Mouse (Mus musculus): Measurements from ENCODE around the gene Slc35c2. TPM values are rescaled to one million over a fixed set of nuclear protein-coding genes. Genes with fewer than 3 reads are reported as not detected.

Slc35c2 gene
- total RNA-seq, 1 experiment = 36.4 TPM

DNA sequence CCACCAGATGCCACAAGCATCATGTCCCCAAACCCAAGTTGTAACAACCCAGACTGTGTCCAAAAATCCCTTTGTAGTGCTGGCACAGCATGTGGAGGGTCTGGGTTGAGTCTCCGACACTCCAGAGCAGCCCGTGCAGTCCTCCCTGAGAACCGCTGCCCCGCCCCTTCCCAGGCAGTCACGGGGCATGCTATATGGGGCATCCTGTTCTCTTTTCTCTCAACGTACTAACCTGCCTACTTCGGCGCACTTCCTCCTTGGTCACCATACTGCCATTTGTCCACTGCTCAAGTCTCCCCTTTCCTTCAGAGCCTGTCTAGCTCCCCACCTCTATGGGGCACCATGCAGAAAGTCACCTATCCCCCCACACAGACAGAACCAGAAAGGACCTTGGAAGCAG is 2.0 kb downstream of the Slc35c2 start:
- DNase-seq (ENCODE audit: low read depth, low spot score) = no peak
- TF ChIP-seq HCFC1 (IDR thresholded peaks at IDR 0.05; ENCODE audit: borderline replicate concordance, insufficient read depth, low read length) = no peak
- TF ChIP-seq MAFK (IDR thresholded peaks at IDR 0.05; ENCODE audit: insufficient read depth, low read depth, low read length) = no peak
- Histone ChIP-seq H3K4me1 (ENCODE audit: control insufficient read depth in 2 of 2, insufficient read depth in 2 of 2, low read length in 2 of 2, poor library complexity in 1 of 2) (peaks cover 2 to 26% of the 10 kb centered on the region in 2 experiments; a peak in 2 of 4 replicates), H3K27ac (ENCODE audit: insufficient read depth, low read depth, low read length, poor library complexity, severe bottlenecking) (no peak overlapping the region), H3K9ac (ENCODE audit: insufficient read depth, low read depth, low read length, poor library complexity, severe bottlenecking) (no peak overlapping the region), H3K9me3 (ENCODE audit: control insufficient read depth, insufficient read depth, low read depth, low read length) (no peaks in the 10 kb centered on the region), H3K36me3 (ENCODE audit: control insufficient read depth, insufficient read depth, low read length, poor library complexity, severe bottlenecking) (peaks cover 12% of the 10 kb centered on the region; the same call in 1 of the 2 replicates), H3K4me3 (ENCODE audit: insufficient read depth in 1 of 2, low read depth in 1 of 2, low read length in 2 of 2, poor library complexity in 1 of 2, severe bottlenecking in 1 of 2) (no peak overlapping the region; a peak in 2 of 4 replicates)
- in situ Hi-C loops (cut with MboI; ENCODE audit: low sequenced_read_pairs in 2 of 2, unreplicated experiment in 2 of 2) = loop anchor here in 1 of 2 experiments (10.0 kb wide), 1 partner anchor 211 kb away; no protein-coding TSS in a partner anchor

- H3K4me3 ChIP-seq (ENCODE audit: insufficient read depth in 1 of 2, low read depth in 1 of 2, low read length in 2 of 2, poor library complexity in 1 of 2, severe bottlenecking in 1 of 2) = no peak overlapping the region
- no peak overlapping the region for H3K9ac ChIP-seq (ENCODE audit: insufficient read depth, low read depth, low read length, poor library complexity, severe bottlenecking)
- H3K27ac ChIP-seq (ENCODE audit: insufficient read depth, low read depth, low read length, poor library complexity, severe bottlenecking) = no peak overlapping the region
- H3K36me3 ChIP-seq (ENCODE audit: control insufficient read depth, insufficient read depth, low read length, poor library complexity, severe bottlenecking) = peaks cover 13% of the 10 kb centered on the region; the same call in 1 of the 2 replicates
- H3K4me1 ChIP-seq (ENCODE audit: control insufficient read depth in 2 of 2, insufficient read depth in 2 of 2, low read length in 2 of 2, poor library complexity in 1 of 2) = peaks cover 2 to 26% of the 10 kb centered on the region in 2 experiments; a peak in 2 of 4 replicates
- no peaks in the 10 kb centered on the region for H3K9me3 ChIP-seq (ENCODE audit: control insufficient read depth, insufficient read depth, low read depth, low read length)
- TF ChIP-seq MAFK (IDR thresholded peaks at IDR 0.05; ENCODE audit: insufficient read depth, low read depth, low read length) (no peak), ZNF384 (IDR thresholded peaks at IDR 0.05; ENCODE audit: low read depth, low read length) (no peak), HCFC1 (IDR thresholded peaks at IDR 0.05; ENCODE audit: borderline replicate concordance, insufficient read depth, low read length) (no peak), CHD2 (IDR thresholded peaks at IDR 0.05; ENCODE audit: low read depth, low read length) (no peak), ZC3H11A (IDR thresholded peaks at IDR 0.05; ENCODE audit: borderline replicate concordance, low read depth, low read length) (no peak)
- in situ Hi-C loops (cut with MboI; ENCODE audit: low sequenced_read_pairs in 2 of 2, unreplicated experiment in 2 of 2) = loop anchor here in 1 of 2 experiments (10.0 kb wide), 1 partner anchor 210 kb away; no protein-coding TSS in a partner anchor
- DNase-seq (ENCODE audit: low read depth, low spot score) = no peak
These were observed 2.6 kb downstream of the Slc35c2 start for GRCm38 (mm10) chr2:165285034-165285433.

- Histone ChIP-seq H3K4me3 (ENCODE audit: insufficient read depth in 1 of 2, low read depth in 1 of 2, low read length in 2 of 2, poor library complexity in 1 of 2, severe bottlenecking in 1 of 2) (no peak overlapping the region), H3K27ac (ENCODE audit: insufficient read depth, low read depth, low read length, poor library complexity, severe bottlenecking) (no peak overlapping the region), H3K4me1 (ENCODE audit: control insufficient read depth in 2 of 2, insufficient read depth in 2 of 2, low read length in 2 of 2, poor library complexity in 1 of 2) (peaks cover 2 to 26% of the 10 kb centered on the region in 2 experiments; a peak in 2 of 4 replicates), H3K9me3 (ENCODE audit: control insufficient read depth, insufficient read depth, low read depth, low read length) (no peaks in the 10 kb centered on the region), H3K9ac (ENCODE audit: insufficient read depth, low read depth, low read length, poor library complexity, severe bottlenecking) (no peak overlapping the region), H3K36me3 (ENCODE audit: control insufficient read depth, insufficient read depth, low read length, poor library complexity, severe bottlenecking) (peaks cover 12% of the 10 kb centered on the region; the same call in 1 of the 2 replicates)
- TF ChIP-seq HCFC1 (IDR thresholded peaks at IDR 0.05; ENCODE audit: borderline replicate concordance, insufficient read depth, low read length) = no peak
- TF ChIP-seq MAFK (IDR thresholded peaks at IDR 0.05; ENCODE audit: insufficient read depth, low read depth, low read length) = no peak
- TF ChIP-seq CHD2 (IDR thresholded peaks at IDR 0.05; ENCODE audit: low read depth, low read length) = no peak
- no peak for TF ChIP-seq ZNF384 (IDR thresholded peaks at IDR 0.05; ENCODE audit: low read depth, low read length)
- no peak for TF ChIP-seq ZC3H11A (IDR thresholded peaks at IDR 0.05; ENCODE audit: borderline replicate concordance, low read depth, low read length)
- DNase-seq (ENCODE audit: low read depth, low spot score) = no peak
- in situ Hi-C loops (cut with MboI; ENCODE audit: low sequenced_read_pairs in 2 of 2, unreplicated experiment in 2 of 2) = loop anchor here in 1 of 2 experiments (10.0 kb wide), 1 partner anchor 210 kb away; no protein-coding TSS in a partner anchor
These were observed 3.3 kb downstream of the Slc35c2 start for GRCm38 (mm10) chr2:165284377-165284776.

DNA sequence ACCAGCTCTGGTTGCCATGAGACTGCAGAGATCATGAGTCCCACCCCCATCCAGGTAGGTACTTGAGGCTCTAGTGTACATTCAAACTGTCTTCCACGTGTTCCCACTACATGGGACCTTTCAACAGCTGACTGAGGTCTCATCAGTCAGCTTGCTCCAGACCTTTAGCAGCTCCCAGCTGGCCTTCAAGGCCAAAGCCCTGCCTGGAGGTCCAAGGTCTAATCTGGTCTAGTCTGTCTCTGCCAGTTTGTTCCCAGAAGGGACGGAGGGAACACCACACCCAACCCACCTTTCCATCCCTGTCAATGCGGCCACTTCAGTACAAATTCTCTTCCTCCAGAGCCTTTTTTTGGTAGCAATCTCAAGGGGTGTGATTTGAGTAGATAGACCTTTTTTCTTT is 4.0 kb downstream of the Slc35c2 start:
- Histone ChIP-seq H3K36me3 (ENCODE audit: control insufficient read depth, insufficient read depth, low read length, poor library complexity, severe bottlenecking) (peaks cover 12% of the 10 kb centered on the region; the same call in 1 of the 2 replicates), H3K4me3 (ENCODE audit: insufficient read depth in 1 of 2, low read depth in 1 of 2, low read length in 2 of 2, poor library complexity in 1 of 2, severe bottlenecking in 1 of 2) (no peak overlapping the region), H3K4me1 (ENCODE audit: control insufficient read depth in 2 of 2, insufficient read depth in 2 of 2, low read length in 2 of 2, poor library complexity in 1 of 2) (peaks cover 2 to 23% of the 10 kb centered on the region in 2 experiments; a peak in 2 of 4 replicates), H3K27ac (ENCODE audit: insufficient read depth, low read depth, low read length, poor library complexity, severe bottlenecking) (no peak overlapping the region), H3K9ac (ENCODE audit: insufficient read depth, low read depth, low read length, poor library complexity, severe bottlenecking) (no peak overlapping the region), H3K9me3 (ENCODE audit: control insufficient read depth, insufficient read depth, low read depth, low read length) (no peaks in the 10 kb centered on the region)
- in situ Hi-C loops (cut with MboI; ENCODE audit: low sequenced_read_pairs in 2 of 2, unreplicated experiment in 2 of 2) = loop anchor here in 1 of 2 experiments (10.0 kb wide), 1 partner anchor 209 kb away; no protein-coding TSS in a partner anchor
- no peak for DNase-seq (ENCODE audit: low read depth, low spot score)
- no peak for TF ChIP-seq CHD2 (IDR thresholded peaks at IDR 0.05; ENCODE audit: low read depth, low read length)
- TF ChIP-seq ZNF384 (IDR thresholded peaks at IDR 0.05; ENCODE audit: low read depth, low read length) = no peak
- TF ChIP-seq HCFC1 (IDR thresholded peaks at IDR 0.05; ENCODE audit: borderline replicate concordance, insufficient read depth, low read length) = no peak
- TF ChIP-seq MAFK (IDR thresholded peaks at IDR 0.05; ENCODE audit: insufficient read depth, low read depth, low read length) = no peak
- no peak for TF ChIP-seq ZC3H11A (IDR thresholded peaks at IDR 0.05; ENCODE audit: borderline replicate concordance, low read depth, low read length)
